Mouse (Mus musculus) limb, embryonic 13.5 days (tissue): Measurements from ENCODE around the gene Ctnna3. TPM values are rescaled to one million over a fixed set of nuclear protein-coding genes. Genes with fewer than 3 reads are reported as not detected.

Experiments
- ATAC-seq: fragments of 200-750 bp; cut with Nextera tagmentation; 2 replicates; pipeline ENCODE4 v1.8.0; 2017; ENCODE audit warnings: low read depth, moderate number of reproducible peaks, moderate TSS enrichment; ENCODE audit not compliant: low FRiP score
- H3K27ac ChIP-seq: fragments of 300-500 bp; sonication (generic); 2 replicates; pipeline ENCODE4 v1.5.1; 2015; ENCODE audit warnings: inconsistent platforms, mild to moderate bottlenecking, moderate library complexity
- H3K27me3 ChIP-seq: fragments of 300-500 bp; sonication (generic); 2 replicates; pipeline ENCODE4 v1.6.1; 2015; ENCODE audit warnings: mild to moderate bottlenecking, inconsistent platforms
- H3K36me3 ChIP-seq: fragments of 300-500 bp; sonication (generic); 2 replicates; pipeline ENCODE4 v1.6.1; 2015; ENCODE audit warnings: inconsistent platforms, mild to moderate bottlenecking, moderate library complexity
- H3K4me1 ChIP-seq: fragments of 300-500 bp; sonication (generic); 2 replicates; pipeline ENCODE4 v1.6.1; 2015; ENCODE audit warnings: inconsistent platforms
- H3K4me2 ChIP-seq: fragments of 300-500 bp; sonication (generic); replicated peaks from 2 replicates; pipeline ENCODE4 v1.6.1; 2015; ENCODE audit warnings: inconsistent platforms, mild to moderate bottlenecking, moderate library complexity
- H3K4me3 ChIP-seq: fragments of 300-500 bp; sonication (generic); 2 replicates; pipeline ENCODE4 v1.5.1; 2015; ENCODE audit warnings: moderate library complexity, mild to moderate bottlenecking, inconsistent platforms
- H3K9ac ChIP-seq: fragments of 300-500 bp; sonication (generic); 2 replicates; pipeline ENCODE4 v1.6.1; 2015; ENCODE audit warnings: mild to moderate bottlenecking, inconsistent platforms
- H3K9me3 ChIP-seq: fragments of 300-500 bp; sonication (generic); 2 replicates; pipeline ENCODE4 v1.6.1; 2016; ENCODE audit warnings: inconsistent platforms
- WGBS: fragments of 180-500 bp; shearing (Covaris S2); methylation state at CpG from one replicate; pipeline ENCODE4 v1.1.7; 2015; 5-methylcytosine and 5-hydroxymethylcytosine counted together
- polyA plus RNA-seq: library from polyadenylated mRNA; unstranded; fragments of >200 nt; fragmentation: Nextera tagmentation; extraction: Ambion mirVana; gene quantifications from 2 replicates; pipeline ENCODE4 v1.2.1, GENCODE M21; 2015

Ctnna3 gene
- polyA plus RNA-seq, 1 experiment from 2014 or later, result 0.75 TPM

GRCm38 (mm10) chr10:64049946-64050345 lies 620.0 kb downstream of the Ctnna3 start:
- WGBS, result 47% methylated on average over 6 of the region's 6 CpGs

GRCm38 (mm10) chr10:64063704-64064103 lies 633.8 kb downstream of the Ctnna3 start:
- H3K4me3 ChIP-seq, result no peak overlapping the region
- H3K4me1 ChIP-seq, result no peaks in the 10 kb centered on the region
- 83% methylated on average over 9 of the region's 9 CpGs for WGBS
- no peak overlapping the region for H3K4me2 ChIP-seq
- H3K9ac ChIP-seq, result no peak overlapping the region
- no peaks in the 10 kb centered on the region for H3K27me3 ChIP-seq
- H3K36me3 ChIP-seq, result no peaks in the 10 kb centered on the region
- ATAC-seq, result no peak
- no peaks in the 10 kb centered on the region for H3K9me3 ChIP-seq
- no peak overlapping the region for H3K27ac ChIP-seq

More at GRCm38 (mm10) chr10:64049946-64050345, 620.0 kb downstream of the Ctnna3 start:
- H3K9ac ChIP-seq, result no peak overlapping the region
- no peaks in the 10 kb centered on the region for H3K9me3 ChIP-seq
- H3K27ac ChIP-seq, result no peak overlapping the region
- ATAC-seq, result no peak
- peaks cover 4% of the 10 kb centered on the region; the same call in 1 of the 2 replicates for H3K4me1 ChIP-seq
- no peaks in the 10 kb centered on the region for H3K27me3 ChIP-seq
- H3K4me2 ChIP-seq, result no peak overlapping the region
- H3K4me3 ChIP-seq, result no peak overlapping the region
- H3K36me3 ChIP-seq, result no peaks in the 10 kb centered on the region

DNA sequence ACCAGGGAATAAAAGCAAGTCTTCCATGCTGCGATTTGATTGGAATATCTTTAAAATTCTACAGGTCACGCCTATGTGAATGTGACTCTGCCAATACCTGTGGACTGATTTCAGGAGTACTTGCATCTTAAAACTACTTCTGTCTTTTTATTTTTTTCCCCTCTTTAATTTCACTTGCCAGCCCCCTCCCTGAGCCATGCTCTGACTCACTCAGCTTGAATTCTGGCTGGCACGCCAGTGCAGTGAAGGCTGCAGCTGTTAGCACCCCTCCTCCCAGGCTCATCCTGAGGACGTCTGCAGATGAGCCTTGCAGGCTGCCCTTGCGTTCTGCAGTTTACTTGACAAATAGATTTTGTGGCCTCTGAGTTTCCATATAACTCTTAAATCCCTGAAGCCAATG lies 646.0 kb downstream of the Ctnna3 start:
- no peaks in the 10 kb centered on the region for H3K36me3 ChIP-seq
- H3K27ac ChIP-seq, result no peak overlapping the region
- 33% methylated on average over 5 of the region's 5 CpGs for WGBS
- no peak overlapping the region for H3K4me2 ChIP-seq
- no peaks in the 10 kb centered on the region for H3K9me3 ChIP-seq
- no peak overlapping the region for H3K4me3 ChIP-seq
- no peak overlapping the region for H3K9ac ChIP-seq
- ATAC-seq, result no peak
- H3K27me3 ChIP-seq, result peaks cover 20% of the 10 kb centered on the region
- peaks cover 3% of the 10 kb centered on the region; the same call in 1 of the 2 replicates for H3K4me1 ChIP-seq

GRCm38 (mm10) chr10:64076410-64077052 lies 646.6 kb downstream of the Ctnna3 start:
- no peak overlapping the region for H3K9ac ChIP-seq
- H3K27ac ChIP-seq, result no peak overlapping the region
- 47% methylated on average over 10 of the region's 10 CpGs for WGBS
- no peaks in the 10 kb centered on the region for H3K36me3 ChIP-seq
- peaks cover 20% of the 10 kb centered on the region for H3K27me3 ChIP-seq
- no peak for ATAC-seq
- H3K4me3 ChIP-seq, result no peak overlapping the region
- H3K4me1 ChIP-seq, result peaks cover 3% of the 10 kb centered on the region; the same call in 1 of the 2 replicates
- H3K9me3 ChIP-seq, result no peaks in the 10 kb centered on the region
- no peak overlapping the region for H3K4me2 ChIP-seq

DNA sequence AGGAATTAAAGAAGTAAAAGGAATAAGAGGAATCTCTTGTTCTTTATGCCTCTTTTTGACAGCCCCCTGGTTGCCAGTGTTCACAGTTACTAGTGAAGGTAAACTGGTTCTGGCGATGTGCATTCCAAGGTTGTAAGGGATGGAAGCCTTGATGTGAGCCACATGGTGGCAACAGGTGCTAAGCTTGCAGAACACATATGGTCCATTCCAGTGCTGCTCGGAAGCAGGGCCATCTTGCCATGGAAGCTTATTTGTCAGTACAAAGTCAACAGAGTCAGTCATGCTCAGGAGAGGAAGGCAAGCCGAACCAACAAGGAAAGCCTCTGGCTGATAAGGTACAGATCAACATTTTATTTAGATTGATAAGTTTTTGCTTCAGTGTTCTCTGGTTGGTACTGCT lies 652.4 kb downstream of the Ctnna3 start:
- no peak overlapping the region for H3K4me2 ChIP-seq
- H3K4me1 ChIP-seq, result 0 out of 2 replicates have a peak, but pooled peaks cover 4% of the 10 kb centered on the region
- H3K9ac ChIP-seq, result no peak overlapping the region
- WGBS, result 65% methylated on average over 3 of the region's 3 CpGs
- H3K36me3 ChIP-seq, result no peaks in the 10 kb centered on the region
- H3K4me3 ChIP-seq, result no peak overlapping the region
- H3K27ac ChIP-seq, result no peak overlapping the region
- H3K27me3 ChIP-seq, result peaks cover 50% of the 10 kb centered on the region
- no peak for ATAC-seq
- no peaks in the 10 kb centered on the region for H3K9me3 ChIP-seq

- Histone ChIP-seq H3K36me3 (no peaks in the 10 kb centered on the region), H3K27me3 (peaks cover 62% of the 10 kb centered on the region), H3K27ac (no peak overlapping the region), H3K9me3 (no peaks in the 10 kb centered on the region), H3K4me1 (peaks cover 14% of the 10 kb centered on the region), H3K9ac (no peak overlapping the region), H3K4me3 (no peak overlapping the region), H3K4me2 (no peak overlapping the region)
- 62% methylated on average over 11 of the region's 11 CpGs for WGBS
- ATAC-seq, result no peak
These were observed 653.9 kb downstream of the Ctnna3 start for GRCm38 (mm10) chr10:64083813-64084212.

DNA sequence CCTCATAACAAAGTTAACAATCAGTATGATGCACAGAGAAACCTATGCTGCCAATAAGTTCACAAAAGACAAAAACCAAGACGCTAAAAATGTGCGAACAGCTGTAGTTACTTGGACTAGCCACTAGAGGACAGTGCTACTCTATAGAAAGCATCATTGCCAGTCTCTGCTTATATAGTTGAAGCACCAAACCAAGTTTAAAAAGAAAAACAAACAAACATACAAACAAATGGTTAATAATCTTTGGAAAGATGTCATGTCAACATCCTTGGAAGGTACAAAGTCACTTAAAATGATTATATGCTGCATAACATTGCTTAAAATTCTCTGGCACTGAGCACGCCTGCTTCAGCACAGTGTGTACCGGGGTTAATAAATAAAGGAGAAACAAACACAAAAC lies 654.6 kb downstream of the Ctnna3 start:
- Histone ChIP-seq H3K4me3 (no peak overlapping the region), H3K36me3 (no peaks in the 10 kb centered on the region), H3K27me3 (peaks cover 67% of the 10 kb centered on the region), H3K9ac (no peak overlapping the region), H3K9me3 (no peaks in the 10 kb centered on the region), H3K4me2 (no peak overlapping the region), H3K27ac (no peak overlapping the region), H3K4me1 (peaks cover 14% of the 10 kb centered on the region)
- ATAC-seq, result no peak
- 41% methylated on average over 4 of the region's 4 CpGs for WGBS

DNA sequence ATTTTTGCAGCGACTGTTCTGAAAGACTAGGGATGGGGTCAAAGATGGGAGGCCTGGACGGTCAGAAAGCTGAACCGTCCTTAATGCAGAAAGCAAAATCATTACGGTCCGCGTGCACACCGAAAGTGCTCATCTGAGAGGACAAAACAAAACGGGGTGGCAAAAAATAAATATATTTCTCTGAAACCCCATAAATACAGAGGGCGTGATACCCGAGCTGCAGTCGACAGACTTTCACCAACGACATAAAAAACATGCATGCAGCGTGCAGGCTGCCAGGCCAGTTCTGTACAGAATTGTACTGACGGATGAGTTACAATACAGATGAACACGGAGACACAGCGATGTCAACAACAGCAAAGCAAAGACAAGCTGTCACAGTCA lies 656.3 kb downstream of the Ctnna3 start:
- Histone ChIP-seq H3K4me1 (peaks cover 14% of the 10 kb centered on the region), H3K27ac (no peak overlapping the region), H3K4me2 (peak overlapping the region; percentile 72; the same call in 1 of the 2 replicates), H3K27me3 (peaks cover 76% of the 10 kb centered on the region), H3K4me3 (0 out of 2 replicates have a peak overlapping the region, but pooled peaks have one; percentile 43), H3K9ac (no peak overlapping the region), H3K36me3 (no peaks in the 10 kb centered on the region), H3K9me3 (no peaks in the 10 kb centered on the region)
- ATAC-seq, result no peak
- 64% methylated on average over 16 of the region's 16 CpGs for WGBS

GRCm38 (mm10) chr10:64086567-64087391 lies 656.9 kb downstream of the Ctnna3 start:
- WGBS, result 5% methylated on average over 12 of the region's 12 CpGs
- no peak for ATAC-seq
- no peaks in the 10 kb centered on the region for H3K36me3 ChIP-seq
- H3K27ac ChIP-seq, result no peak overlapping the region
- H3K9ac ChIP-seq, result no peak overlapping the region
- H3K4me1 ChIP-seq, result peaks cover 14% of the 10 kb centered on the region
- H3K4me3 ChIP-seq, result peak overlapping the region; percentile 43
- peaks cover 80% of the 10 kb centered on the region for H3K27me3 ChIP-seq
- H3K9me3 ChIP-seq, result no peaks in the 10 kb centered on the region
- peak overlapping the region; percentile 72 for H3K4me2 ChIP-seq

GRCm38 (mm10) chr10:64087521-64087920 lies 657.6 kb downstream of the Ctnna3 start:
- WGBS, result under 1% methylated on average over 12 of the region's 12 CpGs
- peak overlapping the region; percentile 43 for H3K4me3 ChIP-seq
- no peaks in the 10 kb centered on the region for H3K36me3 ChIP-seq
- peak overlapping the region; percentile 43; the same call in 1 of the 2 replicates for H3K9ac ChIP-seq
- H3K9me3 ChIP-seq, result no peaks in the 10 kb centered on the region
- H3K4me1 ChIP-seq, result peaks cover 14% of the 10 kb centered on the region
- peak overlapping the region; percentile 72 for H3K4me2 ChIP-seq
- no peak overlapping the region for H3K27ac ChIP-seq
- H3K27me3 ChIP-seq, result peaks cover 73% of the 10 kb centered on the region
- no peak for ATAC-seq

- no peak for ATAC-seq
- H3K4me3 ChIP-seq, result peak overlapping the region; percentile 43
- no peaks in the 10 kb centered on the region for H3K36me3 ChIP-seq
- peak overlapping the region; percentile 72 for H3K4me2 ChIP-seq
- peak overlapping the region; percentile 43; the same call in 1 of the 2 replicates for H3K9ac ChIP-seq
- H3K9me3 ChIP-seq, result no peaks in the 10 kb centered on the region
- no peak overlapping the region for H3K27ac ChIP-seq
- peaks cover 14% of the 10 kb centered on the region for H3K4me1 ChIP-seq
- peaks cover 69% of the 10 kb centered on the region for H3K27me3 ChIP-seq
- whole genome bisulfite sequencing, result 4% methylated on average over 26 of the region's 26 CpGs
These were observed 658.3 kb downstream of the Ctnna3 start for GRCm38 (mm10) chr10:64087936-64088773.
